Mouse (Mus musculus) ES-E14 (cell line): Measurements from ENCODE around the gene Alk.

Experiments used
- CHD2 ChIP-seq: IDR thresholded peaks from 2 replicates; pipeline ENCODE4 v1.6.1; 2014; ENCODE audit warnings: mild to moderate bottlenecking, low read depth, low read length, inconsistent platforms
- HCFC1 ChIP-seq: IDR thresholded peaks from 2 replicates; pipeline ENCODE4 v1.6.1; 2012; ENCODE audit warnings: low read length, inconsistent platforms, borderline replicate concordance; ENCODE audit not compliant: insufficient read depth
- MAFK ChIP-seq: IDR thresholded peaks from 2 replicates; pipeline ENCODE4 v1.6.1; 2014; ENCODE audit warnings: mild to moderate bottlenecking, low read depth, low read length, inconsistent platforms; ENCODE audit not compliant: insufficient read depth
- ZC3H11A ChIP-seq: IDR thresholded peaks from 2 replicates; pipeline ENCODE4 v1.6.1; 2012; ENCODE audit warnings: low read depth, mild to moderate bottlenecking, inconsistent platforms, low read length, borderline replicate concordance
- ZNF384 ChIP-seq: IDR thresholded peaks from 2 replicates; pipeline ENCODE4 v1.6.1; 2012; ENCODE audit warnings: low read depth, low read length, inconsistent platforms

DNA sequence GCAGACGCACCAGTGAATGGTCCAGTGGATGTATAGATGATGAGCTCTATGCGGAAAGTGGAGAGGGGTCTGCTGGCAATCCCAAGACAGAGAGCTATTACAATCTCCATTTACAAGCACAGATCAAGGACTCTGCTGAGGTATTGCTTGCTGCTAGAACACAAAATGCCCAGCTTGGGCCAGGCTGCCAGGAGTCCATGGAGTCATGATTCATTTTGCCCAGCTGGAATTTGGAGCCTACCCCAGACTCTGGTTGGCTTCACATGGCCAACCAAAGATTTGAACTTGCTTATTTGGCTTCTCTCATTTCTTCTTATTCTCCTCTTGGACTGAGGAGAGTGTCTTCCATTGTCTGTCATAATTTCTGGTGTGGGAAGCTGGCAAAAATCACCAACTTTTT lies 558.8 kb downstream of the Alk start:
- no peak for TF ChIP-seq ZC3H11A
- TF ChIP-seq ZNF384, result no peak
- no peak for TF ChIP-seq CHD2
- TF ChIP-seq MAFK, result no peak
- no peak for TF ChIP-seq HCFC1
